Mouse (Mus musculus) right cerebral cortex, postnatal 25 days (tissue): ENCODE results near the gene Tcta.
"Not testable (repeated sequence)": the region's sequence is repeated elsewhere in the genome, so short reads cannot be mapped to it uniquely, and the experiment has no call there.

Experiments used
- DNase-seq: peaks from one replicate; pipeline ENCODE4 v3.0.0; 2022

The Tcta gene

GRCm38 (mm10) chr9:108308141-108308540 is 2.2 kb upstream of the Tcta start:
- no peak for DNase-seq

GRCm38 (mm10) chr9:108307021-108307807 is 1.3 kb upstream of the Tcta start:
- no peak for DNase-seq

- peak; percentile 70 for DNase-seq
Measured at GRCm38 (mm10) chr9:108306571-108306980, 616 bp upstream of the Tcta start.

GRCm38 (mm10) chr9:108305170-108305569 is 790 bp downstream of the Tcta start:
- no peak for DNase-seq

GRCm38 (mm10) chr9:108304716-108305115 is 1.2 kb downstream of the Tcta start:
- DNase-seq: no peak

GRCm38 (mm10) chr9:108301853-108302252 is 4.1 kb downstream of the Tcta start:
- DNase-seq: no peak

- no peak for DNase-seq
Measured at GRCm38 (mm10) chr9:108296453-108297355, 9.3 kb downstream of the Tcta start, which contains the start of gene Amt. Gene Amt (plus strand): TSS chr9:108296853.

GRCm38 (mm10) chr9:108290773-108291172 is 15.2 kb downstream of the Tcta start:
- DNase-seq: no peak

- DNase-seq: peak; percentile 89
Measured at GRCm38 (mm10) chr9:108290016-108290750, 15.8 kb downstream of the Tcta start, which contains the start of gene Nicn1. Gene Nicn1 (plus strand): TSS chr9:108290429.

- DNase-seq: no peak
Measured at GRCm38 (mm10) chr9:108289347-108289746, 16.6 kb downstream of the Tcta start.

- not testable (repeated sequence) for DNase-seq
Measured at GRCm38 (mm10) chr9:108287526-108288238, 18.3 kb downstream of the Tcta start.

- DNase-seq: peak; percentile 37
Measured at GRCm38 (mm10) chr9:108284410-108284809, 21.6 kb downstream of the Tcta start.

GRCm38 (mm10) chr9:108280071-108280828 is 25.7 kb downstream of the Tcta start:
- no peak for DNase-seq

- no peak for DNase-seq
Measured at GRCm38 (mm10) chr9:108278697-108279450, 27.1 kb downstream of the Tcta start.

- DNase-seq: no peak
Measured at GRCm38 (mm10) chr9:108275331-108275659, 30.7 kb downstream of the Tcta start.

GRCm38 (mm10) chr9:108274476-108275330 is 31.3 kb downstream of the Tcta start:
- no peak for DNase-seq

- no peak for DNase-seq
Measured at GRCm38 (mm10) chr9:108273485-108273884, 32.5 kb downstream of the Tcta start.

GRCm38 (mm10) chr9:108272691-108273090 is 33.3 kb downstream of the Tcta start:
- DNase-seq: no peak

- DNase-seq: no peak
Measured at GRCm38 (mm10) chr9:108271941-108272340, 34.0 kb downstream of the Tcta start.

GRCm38 (mm10) chr9:108268701-108269100 is 37.3 kb downstream of the Tcta start:
- DNase-seq: not testable (repeated sequence)
